Mouse (Mus musculus): ENCODE data around the gene Aggf1.
"Not testable (repeated sequence)": the region's sequence is repeated elsewhere in the genome, so short reads cannot be mapped to it uniquely, and the experiment has no call there.

DNA sequence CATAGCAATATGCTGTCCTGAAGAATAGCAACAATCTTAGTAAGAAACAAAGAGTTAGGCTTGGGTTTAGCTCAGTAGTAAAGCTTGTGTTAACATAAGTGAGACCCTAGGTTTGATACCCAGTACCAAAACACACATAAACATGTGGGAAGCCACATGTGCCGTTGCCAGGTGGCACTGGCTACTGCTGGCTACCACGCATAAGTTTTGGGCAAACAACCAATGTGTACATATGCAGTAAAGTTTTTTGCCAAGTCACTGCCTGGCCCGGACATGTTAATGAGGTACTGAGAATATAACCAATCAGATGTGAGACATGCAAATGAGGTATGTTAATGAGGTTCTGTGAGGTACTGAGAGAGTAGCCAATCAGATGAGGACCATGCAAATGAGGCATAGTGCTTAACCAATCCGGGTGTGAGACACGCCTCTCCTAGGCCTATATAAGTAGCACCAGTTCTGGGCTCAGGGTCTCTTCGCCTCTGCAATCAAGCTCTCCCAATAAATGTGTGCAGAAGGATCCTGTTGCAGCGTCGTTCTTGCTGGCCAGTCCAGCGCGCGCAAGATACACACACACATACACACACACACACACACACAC is 1.6 kb upstream of the Aggf1 start:
- TF ChIP-seq POLR2A, CTCF (IDR thresholded peaks at IDR 0.05; ENCODE audit: insufficient read depth, low read depth, low read length): not testable (repeated sequence)

Data from olfactory bulb, adult 2 months (tissue).